Mouse (Mus musculus) cerebellum, adult (tissue): ENCODE data around the gene Mcu.
A peak's percentile ranks its signal among the peaks of the same experiment; 100 is the strongest.

Source experiments
- ATAC-seq: cut with Nextera tagmentation; 2 replicates; pipeline ENCODE4 v1.9.2; 2017; ENCODE audit warnings: mild to moderate bottlenecking, moderate library complexity, mixed read lengths; ENCODE audit not compliant: insufficient number of reproducible peaks, low FRiP score, low TSS enrichment

The Mcu gene

GRCm38 (mm10) chr10:59540596-59540995 lies 75.9 kb downstream of the Mcu start:
- no peak for ATAC-seq

- ATAC-seq: no peak
Measured at GRCm38 (mm10) chr10:59540081-59540480, 76.4 kb downstream of the Mcu start.

- ATAC-seq: peak; percentile 70; the same call in 1 of the 2 replicates
Measured at GRCm38 (mm10) chr10:59539533-59539875, 77.0 kb downstream of the Mcu start.

- no peak for ATAC-seq
Measured at GRCm38 (mm10) chr10:59538767-59539532, 77.5 kb downstream of the Mcu start.

- ATAC-seq: no peak
Measured at GRCm38 (mm10) chr10:59538063-59538462, 78.4 kb downstream of the Mcu start.

GRCm38 (mm10) chr10:59537579-59537978 lies 78.9 kb downstream of the Mcu start:
- ATAC-seq: no peak

GRCm38 (mm10) chr10:59532256-59532655 lies 84.2 kb downstream of the Mcu start:
- ATAC-seq: no peak

- ATAC-seq: no peak
Measured at GRCm38 (mm10) chr10:59527819-59528218, 88.7 kb downstream of the Mcu start.

GRCm38 (mm10) chr10:59527311-59527710 lies 89.2 kb downstream of the Mcu start:
- no peak for ATAC-seq

GRCm38 (mm10) chr10:59524675-59525074 lies 91.8 kb downstream of the Mcu start:
- no peak for ATAC-seq

- ATAC-seq: no peak
Measured at GRCm38 (mm10) chr10:59523826-59524331, 92.6 kb downstream of the Mcu start.

GRCm38 (mm10) chr10:59520701-59521100 lies 95.8 kb downstream of the Mcu start:
- peak; percentile 53; the same call in 1 of the 2 replicates for ATAC-seq

- no peak for ATAC-seq
Measured at GRCm38 (mm10) chr10:59519411-59519810, 97.1 kb downstream of the Mcu start.

- peak; percentile 62; the same call in 1 of the 2 replicates for ATAC-seq
Measured at GRCm38 (mm10) chr10:59517201-59517600, 99.3 kb downstream of the Mcu start.

- ATAC-seq: no peak
Measured at GRCm38 (mm10) chr10:59514739-59515464, 101.6 kb downstream of the Mcu start.

- no peak for ATAC-seq
Measured at GRCm38 (mm10) chr10:59512173-59512572, 104.3 kb downstream of the Mcu start.

- ATAC-seq: no peak
Measured at GRCm38 (mm10) chr10:59511427-59511963, 105.0 kb downstream of the Mcu start.

- no peak for ATAC-seq
Measured at GRCm38 (mm10) chr10:59510713-59511426, 105.6 kb downstream of the Mcu start.

GRCm38 (mm10) chr10:59509197-59509596 lies 107.3 kb downstream of the Mcu start:
- no peak for ATAC-seq

GRCm38 (mm10) chr10:59506711-59507110 lies 109.8 kb downstream of the Mcu start:
- ATAC-seq: no peak

GRCm38 (mm10) chr10:59504291-59504690 lies 112.2 kb downstream of the Mcu start:
- ATAC-seq: no peak
